8 mouse cellular contexts compared by ENCODE assay signal in the genomic region with DNA sequence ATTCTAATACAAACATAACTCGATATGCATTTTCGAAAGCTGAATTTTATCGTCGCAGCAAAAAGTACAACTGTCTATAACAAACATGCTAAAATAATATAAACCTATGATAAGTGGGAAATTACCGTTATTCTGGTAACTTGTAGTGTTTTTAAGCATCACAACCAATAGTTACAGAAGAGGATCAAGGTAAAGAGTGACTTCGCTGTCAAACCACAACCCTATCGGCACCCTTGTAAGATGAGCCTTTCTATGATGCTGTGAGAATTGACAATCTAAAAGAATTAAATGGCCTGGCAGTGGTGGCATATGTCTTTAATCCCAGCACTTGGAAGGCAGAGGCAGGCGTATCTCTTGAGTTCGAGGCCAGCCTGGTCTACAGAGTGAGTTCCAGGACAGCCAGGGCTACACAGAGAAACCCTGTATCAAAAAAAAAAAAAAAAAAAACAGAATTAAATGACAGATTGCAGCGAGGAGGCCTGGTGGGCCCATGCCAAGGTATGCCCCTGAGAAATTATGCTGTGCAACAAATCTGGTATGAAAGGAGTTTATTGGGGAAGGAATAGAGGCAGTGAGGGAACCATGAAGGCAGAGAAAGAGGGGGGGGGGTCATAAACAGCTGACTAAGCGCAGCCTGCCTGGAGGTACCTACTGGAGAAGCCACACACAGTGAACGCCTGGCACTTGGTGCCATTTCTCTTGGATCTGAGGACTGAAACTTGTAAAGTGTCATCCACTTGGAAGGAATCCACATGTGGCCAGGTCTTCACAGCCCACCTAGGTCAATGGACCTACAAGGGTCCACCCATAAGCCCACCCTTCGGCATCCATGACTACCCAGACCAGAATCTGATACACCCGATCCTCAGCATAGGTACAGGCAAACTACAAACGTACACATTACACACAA. TPM values are rescaled to one million over a fixed set of nuclear protein-coding genes. Genes with fewer than 3 reads are reported as not detected.
DNase-seq lines count a peak whose midpoint lies in the region; ATAC-seq and TF ChIP-seq lines count a peak whose summit lies in the region.

No protein-coding gene starts in this region.

- no peak overlapping the region for H3K9ac ChIP-seq in embryonic facial prominence, embryonic 13.5 days
- peak overlapping the region; percentile 28; the same call in 1 of the 2 replicates for H3K9ac ChIP-seq in hindbrain, embryonic 15.5 days
- H3K9ac ChIP-seq in midbrain, embryonic 15.5 days: 0 out of 2 replicates have a peak overlapping the region, but pooled peaks have one; percentile 21

- peak overlapping the region; percentile 49 for H3K4me3 ChIP-seq in lung, adult 2 months (replicated peaks; ENCODE audit: extremely low read depth, low read depth, low read length)
- peak overlapping the region; percentile 77 for H3K4me3 ChIP-seq in embryonic facial prominence, embryonic 13.5 days
- peak overlapping the region; percentile 71 for H3K4me3 ChIP-seq in hindbrain, embryonic 15.5 days
- H3K4me3 ChIP-seq in midbrain, embryonic 15.5 days: peak overlapping the region; percentile 92

- H3K4me1 ChIP-seq in lung, adult 2 months (ENCODE audit: control insufficient read depth, insufficient read depth, low read length): peaks cover 4% of the 10 kb centered on the region; the same call in 1 of the 2 replicates
- peaks cover 71% of the 10 kb centered on the region for H3K4me1 ChIP-seq in embryonic facial prominence, embryonic 13.5 days
- peaks cover 75% of the 10 kb centered on the region for H3K4me1 ChIP-seq in hindbrain, embryonic 15.5 days (replicated peaks)
- H3K4me1 ChIP-seq in midbrain, embryonic 15.5 days: peaks cover 68% of the 10 kb centered on the region

- DNase-seq in lung, adult 2 months: no peak
- no peak for DNase-seq in lung, postnatal 10 days
- no peak for DNase-seq in frontal cortex, postnatal 25 days (ENCODE audit: low spot score in 2 of 2)
- no peak for DNase-seq in lung, postnatal 36 days

- no peak for TF ChIP-seq CTCF in lung, adult 2 months (IDR thresholded peaks at IDR 0.05; ENCODE audit: insufficient read depth, low read length)

- no peak for TF ChIP-seq POLR2A in lung, adult 2 months (IDR thresholded peaks at IDR 0.05; ENCODE audit: borderline replicate concordance, extremely low read depth, low read depth, low read length)

- no peak for ATAC-seq in embryonic facial prominence, embryonic 13.5 days (ENCODE audit: insufficient number of reproducible peaks, insufficient read depth, low FRiP score, low TSS enrichment, low read depth)
- ATAC-seq in hindbrain, embryonic 15.5 days (ENCODE audit: low FRiP score, low read depth): no peak
- ATAC-seq in midbrain, embryonic 15.5 days (replicated peaks): no peak
- no peak for ATAC-seq in erythroid progenitor cell, adult 5-6 weeks (replicated peaks; ENCODE audit: low FRiP score, poor library complexity, severe bottlenecking)

- no peaks in the 10 kb centered on the region for H3K9me3 ChIP-seq in embryonic facial prominence, embryonic 13.5 days
- no peaks in the 10 kb centered on the region for H3K9me3 ChIP-seq in hindbrain, embryonic 15.5 days
- H3K9me3 ChIP-seq in midbrain, embryonic 15.5 days: no peaks in the 10 kb centered on the region

- 59% methylated on average over 15 of the region's 15 CpGs for WGBS in lung, adult 2 months
- WGBS in embryonic facial prominence, embryonic 13.5 days: 64% methylated on average over 15 of the region's 15 CpGs
- 63% methylated on average over 15 of the region's 15 CpGs for WGBS in hindbrain, embryonic 15.5 days
- WGBS in midbrain, embryonic 15.5 days: 69% methylated on average over 15 of the region's 15 CpGs

- H3K27ac ChIP-seq in embryonic facial prominence, embryonic 13.5 days: peak overlapping the region; percentile 89
- H3K27ac ChIP-seq in hindbrain, embryonic 15.5 days (replicated peaks): peak overlapping the region; percentile 87
- H3K27ac ChIP-seq in midbrain, embryonic 15.5 days: peak overlapping the region; percentile 90

- H3K4me2 ChIP-seq in embryonic facial prominence, embryonic 13.5 days: peak overlapping the region; percentile 84
- H3K4me2 ChIP-seq in hindbrain, embryonic 15.5 days: peak overlapping the region; percentile 95
- peak overlapping the region; percentile 91 for H3K4me2 ChIP-seq in midbrain, embryonic 15.5 days

- no peaks in the 10 kb centered on the region for H3K27me3 ChIP-seq in embryonic facial prominence, embryonic 13.5 days
- H3K27me3 ChIP-seq in hindbrain, embryonic 15.5 days: no peaks in the 10 kb centered on the region
- no peaks in the 10 kb centered on the region for H3K27me3 ChIP-seq in midbrain, embryonic 15.5 days (replicated peaks)

- peaks cover 5% of the 10 kb centered on the region for H3K36me3 ChIP-seq in embryonic facial prominence, embryonic 13.5 days
- no peaks in the 10 kb centered on the region for H3K36me3 ChIP-seq in hindbrain, embryonic 15.5 days
- H3K36me3 ChIP-seq in midbrain, embryonic 15.5 days (replicated peaks): no peaks in the 10 kb centered on the region

RNA-seq across cellular contexts. Expression of a gene that starts 0.8 kb away (rescaled TPM):
- 58.1 and 70.0 TPM in 2 replicates for polyA plus RNA-seq in lung, adult 2 months (2012; rRNA removed)
- 72.6 and 80.7 TPM in 2 replicates for polyA plus RNA-seq in embryonic facial prominence, embryonic 13.5 days (2015; fragmentation: Nextera tagmentation; extraction: Ambion mirVana)
- polyA plus RNA-seq in hindbrain, embryonic 15.5 days (2015; fragmentation: Nextera tagmentation; extraction: Ambion mirVana): 59.3 and 61.1 TPM in 2 replicates
- 51.1 and 51.3 TPM in 2 replicates for polyA plus RNA-seq in midbrain, embryonic 15.5 days (2015; fragmentation: Nextera tagmentation; extraction: Ambion mirVana)
- total RNA-seq in erythroid progenitor cell, adult 5-6 weeks (2015; ENCODE audit: low replicate concordance): 20.2 and 35.2 TPM in 2 replicates
- total RNA-seq in erythroid progenitor cell, adult 5-6 weeks (2017; ENCODE audit: low replicate concordance): 11.2 and 15.3 TPM in 2 replicates

RNA-seq across cellular contexts. Expression of a gene that starts 1.3 kb away (rescaled TPM):
- 147 and 266 TPM in 2 replicates for polyA plus RNA-seq in lung, adult 2 months (2012; rRNA removed)
- 298 and 330 TPM in 2 replicates for polyA plus RNA-seq in embryonic facial prominence, embryonic 13.5 days (2015; fragmentation: Nextera tagmentation; extraction: Ambion mirVana)
- polyA plus RNA-seq in hindbrain, embryonic 15.5 days (2015; fragmentation: Nextera tagmentation; extraction: Ambion mirVana): 269 and 270 TPM in 2 replicates
- 247 and 295 TPM in 2 replicates for polyA plus RNA-seq in midbrain, embryonic 15.5 days (2015; fragmentation: Nextera tagmentation; extraction: Ambion mirVana)
- total RNA-seq in erythroid progenitor cell, adult 5-6 weeks (2015; ENCODE audit: low replicate concordance): 10.9 and 25.2 TPM in 2 replicates
- total RNA-seq in erythroid progenitor cell, adult 5-6 weeks (2017; ENCODE audit: low replicate concordance): 9.9 and 11.0 TPM in 2 replicates

RNA-seq across cellular contexts. Expression of a gene that starts 38.9 kb away (rescaled TPM):
- polyA plus RNA-seq in lung, adult 2 months (2012; rRNA removed): 114 and 136 TPM in 2 replicates
- 27.5 and 34.5 TPM in 2 replicates for polyA plus RNA-seq in embryonic facial prominence, embryonic 13.5 days (2015; fragmentation: Nextera tagmentation; extraction: Ambion mirVana)
- polyA plus RNA-seq in hindbrain, embryonic 15.5 days (2015; fragmentation: Nextera tagmentation; extraction: Ambion mirVana): 20.9 and 22.4 TPM in 2 replicates
- polyA plus RNA-seq in midbrain, embryonic 15.5 days (2015; fragmentation: Nextera tagmentation; extraction: Ambion mirVana): 22.8 TPM in 2 replicates
- 27.2 TPM in 1 of 2 replicates, not detected in the other for total RNA-seq in erythroid progenitor cell, adult 5-6 weeks (2015; ENCODE audit: low replicate concordance)
- total RNA-seq in erythroid progenitor cell, adult 5-6 weeks (2017; ENCODE audit: low replicate concordance): 0.64 TPM in 1 of 2 replicates, not detected in the other
